Mouse (Mus musculus): ENCODE results near the gene Prkci. TPM values are rescaled to one million over a fixed set of nuclear protein-coding genes. Genes with fewer than 3 reads are reported as not detected.

Gene Prkci
- polyA plus RNA-seq, 1 experiment from 2014 or later = 24.6 TPM

DNA sequence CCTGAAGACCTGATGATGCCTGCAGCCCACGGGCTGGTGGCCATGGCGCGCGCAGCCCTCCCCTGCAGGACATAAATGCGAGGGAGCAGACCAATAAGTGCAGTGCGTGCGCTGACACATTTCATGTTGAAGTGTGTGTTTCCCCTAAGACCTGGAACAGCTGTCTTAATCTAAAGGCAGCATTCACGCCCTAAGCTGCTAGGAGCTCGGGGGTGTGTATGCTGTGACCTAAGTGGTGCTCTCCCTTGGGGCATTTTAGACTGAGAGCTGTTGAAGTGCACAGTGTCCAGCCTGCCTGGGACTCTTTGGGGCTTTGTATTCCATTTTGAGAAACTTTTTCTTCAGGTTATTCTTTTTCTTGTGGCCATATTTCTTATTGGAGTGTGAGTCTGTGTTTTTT, 56.2 kb downstream of the Prkci start:
- H3K27me3 ChIP-seq (replicated peaks; ENCODE audit: control insufficient read depth, insufficient read depth, low read length) = no peaks in the 10 kb centered on the region
- no peaks in the 10 kb centered on the region for H3K9me3 ChIP-seq (ENCODE audit: control insufficient read depth, low read length)
- no peaks in the 10 kb centered on the region for H3K4me1 ChIP-seq (ENCODE audit: control insufficient read depth, insufficient read depth, low read length)
- no peak for ATAC-seq
- no peak overlapping the region for H3K4me3 ChIP-seq (ENCODE audit: low read length)
- no peak overlapping the region for H3K27ac ChIP-seq (ENCODE audit: low read length)
- H3K9ac ChIP-seq (ENCODE audit: low read depth, low read length) = no peak overlapping the region
- 84% methylated on average over 9 of the region's 9 CpGs for WGBS
- no peaks in the 10 kb centered on the region; the same call in 1 of the 2 replicates for H3K36me3 ChIP-seq (ENCODE audit: control insufficient read depth, insufficient read depth, low read length)
- H3K4me2 ChIP-seq (ENCODE audit: low read depth, low read length) = no peak overlapping the region

DNA sequence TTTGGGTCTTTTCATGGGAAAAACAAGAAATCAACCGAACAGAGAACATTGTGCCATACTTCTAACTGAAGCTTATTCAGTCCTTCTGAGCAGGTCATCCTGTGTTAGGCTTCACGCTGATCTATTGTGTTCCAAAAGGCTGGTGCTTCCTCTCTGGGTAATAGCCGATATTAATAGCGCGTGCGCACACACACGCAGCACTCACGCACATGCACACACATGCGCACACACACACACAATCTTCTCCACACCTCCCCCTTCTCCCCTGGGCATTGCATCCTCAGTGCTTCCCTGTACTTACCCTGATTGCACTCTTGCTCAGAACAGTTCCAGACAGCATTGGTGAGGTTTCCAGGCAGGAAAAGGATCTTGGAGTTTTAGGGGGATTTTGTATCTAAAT, 57.6 kb downstream of the Prkci start:
- Histone ChIP-seq H3K27ac (ENCODE audit: low read length) (no peak overlapping the region), H3K36me3 (ENCODE audit: control insufficient read depth, insufficient read depth, low read length) (no peaks in the 10 kb centered on the region; the same call in 1 of the 2 replicates), H3K4me1 (ENCODE audit: control insufficient read depth, insufficient read depth, low read length) (no peaks in the 10 kb centered on the region), H3K9ac (ENCODE audit: low read depth, low read length) (no peak overlapping the region), H3K9me3 (ENCODE audit: control insufficient read depth, low read length) (no peaks in the 10 kb centered on the region), H3K4me2 (ENCODE audit: low read depth, low read length) (no peak overlapping the region), H3K27me3 (replicated peaks; ENCODE audit: control insufficient read depth, insufficient read depth, low read length) (no peaks in the 10 kb centered on the region), H3K4me3 (ENCODE audit: low read length) (no peak overlapping the region)
- WGBS = 91% methylated on average over 9 of the region's 9 CpGs
- no peak for ATAC-seq

DNA sequence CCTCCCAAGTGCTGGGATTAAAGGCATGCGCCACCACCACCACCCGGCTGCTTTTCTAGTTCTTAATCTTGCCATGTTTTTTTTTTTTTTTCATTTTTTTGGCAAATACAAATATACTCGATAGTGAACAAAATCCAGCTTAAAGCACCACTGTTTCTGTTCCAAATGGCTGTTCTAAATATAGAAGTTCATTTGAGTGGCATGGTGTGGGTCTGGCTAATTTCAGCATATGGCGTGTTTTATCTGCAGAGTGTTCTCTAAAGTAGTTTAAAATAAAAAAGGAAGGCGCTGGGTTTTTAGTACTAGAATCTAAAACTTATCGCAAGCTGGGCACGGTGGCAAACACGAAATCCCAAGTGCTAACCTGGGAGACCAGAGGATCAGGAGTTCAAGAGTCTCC, 59.3 kb downstream of the Prkci start:
- H3K36me3 ChIP-seq (ENCODE audit: control insufficient read depth, insufficient read depth, low read length) = no peaks in the 10 kb centered on the region; the same call in 1 of the 2 replicates
- ATAC-seq = no peak
- H3K4me2 ChIP-seq (ENCODE audit: low read depth, low read length) = no peak overlapping the region
- H3K4me3 ChIP-seq (ENCODE audit: low read length) = no peak overlapping the region
- H3K9me3 ChIP-seq (ENCODE audit: control insufficient read depth, low read length) = no peaks in the 10 kb centered on the region
- no peaks in the 10 kb centered on the region for H3K27me3 ChIP-seq (replicated peaks; ENCODE audit: control insufficient read depth, insufficient read depth, low read length)
- no peak overlapping the region for H3K27ac ChIP-seq (ENCODE audit: low read length)
- WGBS = 78% methylated on average over 8 of the region's 8 CpGs
- no peaks in the 10 kb centered on the region for H3K4me1 ChIP-seq (ENCODE audit: control insufficient read depth, insufficient read depth, low read length)
- H3K9ac ChIP-seq (ENCODE audit: low read depth, low read length) = no peak overlapping the region

DNA sequence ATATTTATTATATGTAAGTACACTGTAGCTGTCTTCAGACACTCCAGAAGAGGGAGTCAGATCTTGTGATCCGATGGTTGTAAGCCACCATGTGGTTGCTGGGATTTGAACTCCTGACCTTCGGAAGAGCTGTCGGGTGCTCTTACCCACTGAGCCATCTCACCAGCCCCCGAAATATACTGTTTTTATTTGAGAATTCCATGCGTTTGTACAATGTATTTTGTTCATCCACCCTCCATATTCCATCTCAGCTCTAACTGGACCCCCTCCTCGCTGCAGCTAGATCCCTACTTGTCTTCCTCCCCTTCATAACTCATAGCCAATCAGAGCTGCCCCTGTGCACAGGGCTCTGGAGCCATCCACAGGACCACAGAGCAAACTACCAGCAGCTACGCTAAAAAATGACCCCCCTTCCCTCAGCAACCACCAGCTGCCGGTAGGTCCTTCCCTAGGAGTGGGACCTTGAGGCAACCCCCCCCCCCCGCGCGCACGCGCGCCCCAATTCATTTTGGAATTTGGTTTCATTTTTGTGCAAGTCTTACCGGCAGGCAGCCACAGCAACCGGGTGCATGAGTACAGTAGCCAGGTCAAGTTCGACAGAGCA, 60.6 kb downstream of the Prkci start:
- Histone ChIP-seq H3K9me3 (ENCODE audit: control insufficient read depth, low read length) (no peaks in the 10 kb centered on the region), H3K4me1 (ENCODE audit: control insufficient read depth, insufficient read depth, low read length) (no peaks in the 10 kb centered on the region), H3K9ac (ENCODE audit: low read depth, low read length) (peak overlapping the region; percentile 63), H3K4me3 (ENCODE audit: low read length) (peak overlapping the region; percentile 53), H3K36me3 (ENCODE audit: control insufficient read depth, insufficient read depth, low read length) (no peaks in the 10 kb centered on the region; the same call in 1 of the 2 replicates), H3K27me3 (replicated peaks; ENCODE audit: control insufficient read depth, insufficient read depth, low read length) (no peaks in the 10 kb centered on the region), H3K27ac (ENCODE audit: low read length) (peak overlapping the region; percentile 39; the same call in 1 of the 2 replicates), H3K4me2 (ENCODE audit: low read depth, low read length) (peak overlapping the region; percentile 71)
- 20% methylated on average over 17 of the region's 17 CpGs for WGBS
- ATAC-seq = peak; percentile 63

DNA sequence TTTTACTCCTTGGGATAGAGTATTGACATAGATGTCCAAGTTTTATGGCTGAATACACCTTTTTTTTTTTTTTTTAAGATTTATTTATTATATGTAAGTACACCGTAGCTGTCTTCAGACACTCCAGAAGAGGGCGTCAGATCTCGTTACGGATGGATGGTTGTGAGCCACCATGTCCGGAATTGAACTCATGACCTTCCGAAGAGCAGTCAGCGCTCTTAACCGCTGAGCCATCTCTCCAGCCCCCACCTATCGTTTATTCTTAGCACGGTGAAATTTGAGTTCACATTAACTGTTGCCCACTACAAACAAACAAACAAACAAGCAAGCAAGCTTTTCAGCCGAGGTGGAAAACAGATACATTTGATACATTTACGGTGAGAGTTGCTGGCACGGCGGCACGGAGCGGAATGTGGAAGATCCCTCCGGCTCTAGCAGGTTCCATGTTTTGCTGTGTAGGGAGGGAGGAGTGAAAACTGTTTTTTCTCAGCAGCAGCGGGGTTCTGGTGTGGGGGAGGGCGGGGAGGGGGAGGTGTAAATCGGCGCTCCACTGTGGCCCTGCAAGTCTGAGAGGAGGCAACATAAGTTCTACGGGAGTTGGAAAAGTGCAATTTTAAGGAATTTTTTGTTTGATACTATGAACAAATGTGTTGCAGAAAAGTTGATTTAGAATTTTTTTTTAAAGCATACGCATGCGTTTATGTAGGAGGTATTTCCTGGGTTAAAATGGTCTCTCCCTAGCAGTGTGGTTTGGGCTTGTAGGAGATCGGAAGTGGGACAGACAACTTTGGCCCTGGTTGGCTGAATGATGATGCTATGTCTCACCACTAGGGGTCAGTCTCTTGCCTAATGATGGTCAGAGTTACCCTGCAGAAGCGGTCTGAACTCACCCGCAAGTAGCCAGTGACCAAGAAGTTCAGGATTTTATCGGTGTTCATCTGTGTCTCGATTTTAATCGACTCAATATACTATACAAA, 61.4 kb downstream of the Prkci start:
- WGBS = 3% methylated on average over 30 of the region's 30 CpGs

DNA sequence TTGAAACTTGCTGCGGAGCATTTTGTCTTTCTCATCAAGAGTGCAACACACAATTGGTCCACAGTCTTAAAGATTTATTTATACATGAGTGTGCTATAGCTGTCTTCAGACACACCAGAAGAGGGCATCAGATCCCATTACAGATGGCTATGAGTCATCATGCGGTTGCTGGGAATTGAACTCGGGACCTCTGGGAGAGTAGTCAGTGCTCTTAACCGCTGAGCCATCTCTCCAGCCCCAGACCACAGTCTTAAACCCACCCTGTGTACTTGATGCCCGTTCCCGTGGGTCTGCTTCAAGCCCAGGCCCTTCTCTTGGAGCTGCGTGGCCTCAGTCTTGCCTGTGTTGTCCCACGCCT, 65.2 kb downstream of the Prkci start:
- Histone ChIP-seq H3K36me3 (ENCODE audit: control insufficient read depth, insufficient read depth, low read length) (no peaks in the 10 kb centered on the region), H3K9me3 (ENCODE audit: control insufficient read depth, low read length) (no peaks in the 10 kb centered on the region), H3K27ac (ENCODE audit: low read length) (peak overlapping the region; percentile 19; the same call in 1 of the 2 replicates), H3K9ac (ENCODE audit: low read depth, low read length) (no peak overlapping the region), H3K4me1 (ENCODE audit: control insufficient read depth, insufficient read depth, low read length) (no peaks in the 10 kb centered on the region), H3K27me3 (replicated peaks; ENCODE audit: control insufficient read depth, insufficient read depth, low read length) (no peaks in the 10 kb centered on the region), H3K4me3 (ENCODE audit: low read length) (no peak overlapping the region), H3K4me2 (ENCODE audit: low read depth, low read length) (no peak overlapping the region)
- WGBS = 82% methylated on average over 8 of the region's 8 CpGs
- no peak for ATAC-seq

More for the DNA sequence above, 61.4 kb downstream of the Prkci start:
- Histone ChIP-seq H3K4me1 (ENCODE audit: control insufficient read depth, insufficient read depth, low read length) (no peaks in the 10 kb centered on the region), H3K4me2 (ENCODE audit: low read depth, low read length) (peak overlapping the region; percentile 71), H3K9me3 (ENCODE audit: control insufficient read depth, low read length) (no peaks in the 10 kb centered on the region), H3K36me3 (ENCODE audit: control insufficient read depth, insufficient read depth, low read length) (no peaks in the 10 kb centered on the region), H3K27ac (ENCODE audit: low read length) (peak overlapping the region; percentile 81), H3K9ac (ENCODE audit: low read depth, low read length) (peak overlapping the region; percentile 63), H3K27me3 (replicated peaks; ENCODE audit: control insufficient read depth, insufficient read depth, low read length) (no peaks in the 10 kb centered on the region), H3K4me3 (ENCODE audit: low read length) (peak overlapping the region; percentile 53)
- ATAC-seq = peak; percentile 88

DNA sequence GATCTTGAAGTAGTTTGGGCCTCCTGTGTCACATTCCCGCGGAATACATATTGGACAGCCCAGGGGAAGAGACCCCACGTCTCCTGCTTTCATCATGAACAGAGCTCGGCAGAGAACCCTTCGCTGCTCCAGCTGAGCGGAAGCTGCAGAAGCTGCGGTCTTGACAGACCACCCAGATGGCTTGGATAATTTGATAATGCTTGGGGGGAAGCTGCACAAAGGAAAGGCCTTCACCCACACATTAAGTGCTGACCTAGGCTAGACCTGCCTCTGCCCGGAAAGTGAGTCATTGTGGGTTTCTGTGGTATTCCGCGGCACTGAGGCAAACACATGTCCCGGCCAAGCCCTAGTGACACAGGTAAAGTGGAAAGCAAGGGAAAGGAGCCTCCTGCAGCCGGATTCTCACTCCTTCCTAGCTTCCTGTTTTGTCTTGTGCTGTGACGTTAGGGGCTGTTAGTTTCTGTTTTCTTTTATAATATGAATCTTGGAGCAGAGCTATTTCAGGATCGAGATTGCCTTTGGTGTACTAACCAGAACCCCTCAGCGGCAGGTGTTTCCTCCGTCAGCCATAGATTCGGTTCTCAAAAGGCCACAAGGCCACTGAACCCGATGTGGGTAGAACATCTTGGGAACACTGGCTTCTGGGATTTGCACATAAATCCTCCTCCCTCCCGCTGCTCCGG, 65.7 kb downstream of the Prkci start:
- H3K27me3 ChIP-seq (replicated peaks; ENCODE audit: control insufficient read depth, insufficient read depth, low read length) = no peaks in the 10 kb centered on the region
- ATAC-seq = no peak
- H3K4me1 ChIP-seq (ENCODE audit: control insufficient read depth, insufficient read depth, low read length) = no peaks in the 10 kb centered on the region
- WGBS = 63% methylated on average over 20 of the region's 20 CpGs
- H3K27ac ChIP-seq (ENCODE audit: low read length) = peak overlapping the region; percentile 19
- no peak overlapping the region for H3K4me3 ChIP-seq (ENCODE audit: low read length)
- no peak overlapping the region for H3K9ac ChIP-seq (ENCODE audit: low read depth, low read length)
- no peaks in the 10 kb centered on the region for H3K36me3 ChIP-seq (ENCODE audit: control insufficient read depth, insufficient read depth, low read length)
- H3K9me3 ChIP-seq (ENCODE audit: control insufficient read depth, low read length) = no peaks in the 10 kb centered on the region
- H3K4me2 ChIP-seq (ENCODE audit: low read depth, low read length) = no peak overlapping the region

DNA sequence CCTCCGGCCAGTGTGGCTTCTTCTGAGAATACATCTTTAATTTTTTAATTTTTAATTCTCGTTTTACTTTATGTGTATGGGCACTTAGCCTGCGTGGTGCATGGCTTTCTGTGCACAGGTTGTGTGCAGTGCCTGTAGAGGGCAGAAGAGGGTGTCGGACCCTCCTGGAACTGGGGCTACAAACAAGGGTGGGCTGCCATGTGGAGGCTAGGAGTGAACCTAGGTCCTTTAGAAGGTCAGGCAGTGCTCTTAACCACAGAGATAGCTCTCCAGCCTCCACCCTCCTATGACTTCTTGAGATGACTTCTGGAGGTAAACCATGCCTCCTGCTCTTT, 66.2 kb downstream of the Prkci start:
- Histone ChIP-seq H3K27ac (ENCODE audit: low read length) (no peak overlapping the region; the same call in 1 of the 2 replicates), H3K36me3 (ENCODE audit: control insufficient read depth, insufficient read depth, low read length) (no peaks in the 10 kb centered on the region), H3K9ac (ENCODE audit: low read depth, low read length) (no peak overlapping the region), H3K27me3 (replicated peaks; ENCODE audit: control insufficient read depth, insufficient read depth, low read length) (no peaks in the 10 kb centered on the region), H3K9me3 (ENCODE audit: control insufficient read depth, low read length) (no peaks in the 10 kb centered on the region), H3K4me2 (ENCODE audit: low read depth, low read length) (no peak overlapping the region), H3K4me3 (ENCODE audit: low read length) (no peak overlapping the region), H3K4me1 (ENCODE audit: control insufficient read depth, insufficient read depth, low read length) (no peaks in the 10 kb centered on the region)
- ATAC-seq = no peak
- WGBS = 72% methylated on average over 4 of the region's 4 CpGs

DNA sequence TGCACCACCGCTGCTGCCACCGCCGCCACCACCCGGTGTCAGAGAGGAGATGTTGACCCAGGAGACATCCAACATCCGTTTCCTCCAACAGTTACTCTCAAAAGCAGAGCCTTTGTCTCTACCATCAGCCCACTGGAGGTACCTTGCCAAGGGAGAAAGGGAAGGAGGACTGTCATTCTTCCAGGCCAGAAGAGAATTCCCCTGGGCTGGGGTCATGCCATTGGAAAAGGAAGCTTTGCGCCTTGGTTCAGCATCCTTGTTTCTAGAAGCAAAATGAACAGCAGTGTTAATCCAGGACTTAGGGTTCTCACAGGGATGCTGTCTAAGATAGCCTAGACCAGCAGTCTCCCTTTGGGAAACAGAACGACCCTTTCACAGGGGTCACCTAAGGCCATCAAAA, 66.8 kb downstream of the Prkci start:
- no peaks in the 10 kb centered on the region for H3K4me1 ChIP-seq (ENCODE audit: control insufficient read depth, insufficient read depth, low read length)
- no peaks in the 10 kb centered on the region for H3K9me3 ChIP-seq (ENCODE audit: control insufficient read depth, low read length)
- H3K9ac ChIP-seq (ENCODE audit: low read depth, low read length) = no peak overlapping the region
- no peaks in the 10 kb centered on the region for H3K27me3 ChIP-seq (replicated peaks; ENCODE audit: control insufficient read depth, insufficient read depth, low read length)
- 82% methylated on average over 7 of the region's 7 CpGs for WGBS
- H3K36me3 ChIP-seq (ENCODE audit: control insufficient read depth, insufficient read depth, low read length) = no peaks in the 10 kb centered on the region
- no peak for ATAC-seq
- no peak overlapping the region for H3K4me2 ChIP-seq (ENCODE audit: low read depth, low read length)
- no peak overlapping the region for H3K4me3 ChIP-seq (ENCODE audit: low read length)
- H3K27ac ChIP-seq (ENCODE audit: low read length) = no peak overlapping the region
